Mouse (Mus musculus): ENCODE measurements around the gene Igtp.
"Not testable (repeated sequence)": the region's sequence is repeated elsewhere in the genome, so short reads cannot be mapped to it uniquely, and the experiment has no call there.

Igtp gene

GRCm38 (mm10) chr11:58199229-58200037, at the start of gene Igtp, which contains the start of gene Irgm2:
TSS of gene Igtp (plus strand) at chr11:58199556.
TSS of gene Irgm2 (plus strand) at chr11:58199618.
- in situ Hi-C loops (cut with MboI, MseI): loop anchor here (5.0 kb wide), 1 partner anchor 33 kb away; no protein-coding TSS in a partner anchor

DNA sequence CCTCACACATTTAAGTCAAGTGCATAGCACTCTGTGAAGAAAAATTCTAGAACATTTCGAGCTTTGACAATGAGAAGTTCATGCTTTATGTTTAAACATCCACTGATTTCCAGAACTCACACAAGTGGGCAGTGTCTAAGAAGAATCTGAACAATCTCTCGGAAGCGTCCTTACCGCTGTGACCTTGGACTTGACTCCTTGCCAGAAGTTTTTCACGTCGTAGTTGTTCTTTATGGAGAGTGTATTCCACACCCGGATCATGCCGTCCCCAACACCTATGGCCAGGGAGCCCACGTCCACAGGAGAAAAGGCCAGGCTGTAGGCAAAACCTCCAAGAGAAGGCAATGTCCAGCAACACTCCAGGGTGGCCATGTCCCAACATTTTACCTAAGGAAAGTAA, 43.9 kb upstream of the Igtp start:
- in situ Hi-C loops (cut with MboI, MseI): no loop called here

- in situ Hi-C loops (cut with MboI, MseI): no loop called here
Measured at GRCm38 (mm10) chr11:58156871-58157270, 42.5 kb upstream of the Igtp start.

DNA sequence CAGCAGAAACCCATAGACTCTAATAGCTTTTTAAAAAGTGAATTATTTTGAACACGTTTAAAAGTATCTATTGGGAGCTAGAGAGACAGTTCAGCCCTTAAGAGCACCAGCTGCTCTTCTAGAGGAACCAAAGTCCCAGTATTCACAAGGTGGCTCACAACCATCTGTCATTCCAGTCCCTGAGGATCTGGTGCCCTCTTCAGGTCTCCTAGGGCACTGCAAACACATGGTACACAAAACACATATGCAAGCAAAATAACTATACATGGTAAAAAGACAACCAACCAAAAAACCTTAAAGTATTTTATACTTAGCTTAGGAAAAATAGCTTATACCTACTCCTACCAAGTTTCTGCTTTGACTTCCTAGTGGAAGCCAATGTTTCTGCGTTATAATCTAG, 34.3 kb upstream of the Igtp start:
- in situ Hi-C loops (cut with MboI, MseI): no loop called here

DNA sequence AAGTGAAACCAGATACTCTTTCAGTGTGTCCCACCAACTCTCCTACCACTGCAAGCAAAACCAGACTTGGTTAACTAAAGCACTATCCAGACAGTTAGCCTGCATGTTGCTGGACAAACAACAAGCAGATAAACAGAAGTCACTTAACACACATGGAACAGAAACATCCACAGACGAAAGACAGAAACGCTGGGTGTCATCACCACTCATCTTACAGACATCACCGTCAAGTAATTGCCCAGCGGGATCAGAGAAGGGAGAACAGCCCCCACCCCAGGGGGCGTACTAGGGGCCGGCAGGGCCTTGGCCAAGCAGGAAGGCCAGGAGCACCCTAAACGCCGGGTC, 31.6 kb upstream of the Igtp start:
- in situ Hi-C loops (cut with MboI, MseI): no loop called here

DNA sequence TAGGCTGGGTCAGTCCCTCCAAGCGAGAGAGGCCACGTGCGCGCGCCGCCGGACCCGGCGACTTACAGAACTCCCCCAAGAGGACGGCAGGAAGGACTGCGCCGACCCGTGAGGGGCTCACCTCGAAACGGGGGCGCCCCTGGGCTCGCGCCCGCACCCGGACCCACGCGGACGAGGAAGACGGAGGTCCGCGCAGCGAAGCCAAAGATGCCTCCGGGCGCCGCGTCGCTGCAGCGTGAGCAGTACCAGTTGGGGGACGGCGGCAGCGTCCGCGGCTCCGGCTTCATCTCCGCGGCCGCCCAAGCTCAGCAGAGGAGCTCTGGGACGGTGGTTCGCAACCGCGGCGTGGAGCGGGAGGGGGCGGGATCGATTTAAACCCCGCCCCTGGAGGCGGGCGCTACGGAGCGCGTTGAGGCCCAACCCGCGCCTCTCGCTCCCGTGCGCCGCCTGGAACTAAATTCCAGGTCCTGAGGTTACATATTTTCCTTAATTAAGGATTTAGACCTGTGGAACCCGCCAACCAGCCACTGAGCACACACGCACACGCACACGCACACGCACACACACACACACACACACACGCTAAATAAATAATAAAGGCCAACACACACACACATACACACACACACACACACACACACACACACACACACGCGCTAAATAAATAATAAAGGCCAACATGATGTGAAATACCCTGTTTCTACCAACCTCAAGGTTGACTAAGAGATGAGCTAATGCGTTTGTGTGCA, 31.0 kb upstream of the Igtp start, which contains the start of gene Gemin5:
Gene Gemin5, minus strand, starts transcription at position 373 of the 749 bp plus-strand sequence.
- in situ Hi-C loops (cut with MboI, MseI): no loop called here

GRCm38 (mm10) chr11:58169666-58170065, 29.7 kb upstream of the Igtp start:
- in situ Hi-C loops (cut with MboI, MseI): loop anchor here (5.0 kb wide), 1 partner anchor 133 kb away; no protein-coding TSS in a partner anchor

GRCm38 (mm10) chr11:58171459-58172091, 27.8 kb upstream of the Igtp start, which contains the start of gene Mrpl22:
TSS of gene Mrpl22 (plus strand) at chr11:58171661.
- in situ Hi-C loops (cut with MboI, MseI): loop anchor here (5.0 kb wide), 1 partner anchor 131 kb away; no protein-coding TSS in a partner anchor

DNA sequence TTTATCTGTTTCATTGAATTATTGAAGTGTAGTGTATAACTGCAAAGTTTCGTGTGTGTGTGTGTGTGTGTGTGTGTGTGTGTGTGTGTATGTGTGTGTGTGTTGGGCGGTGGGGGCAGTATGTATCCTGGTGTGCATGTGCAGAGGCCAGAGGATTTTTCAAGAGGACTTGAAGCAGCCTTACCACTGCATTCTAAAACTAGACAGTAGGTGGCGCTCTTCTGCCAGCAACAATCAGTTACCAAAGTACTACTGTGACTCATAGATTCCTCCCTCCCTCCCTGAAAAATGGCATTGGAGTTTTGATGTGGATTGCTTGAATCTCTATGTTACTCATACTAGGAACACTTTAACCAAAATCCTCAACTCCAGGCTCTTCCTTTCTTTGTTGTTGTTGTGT, 19.8 kb upstream of the Igtp start:
- in situ Hi-C loops (cut with MboI, MseI): no loop called here

GRCm38 (mm10) chr11:58179986-58180385, 19.4 kb upstream of the Igtp start:
- in situ Hi-C loops (cut with MboI, MseI): not testable (repeated sequence)

GRCm38 (mm10) chr11:58180756-58181155, 18.6 kb upstream of the Igtp start:
- in situ Hi-C loops (cut with MboI, MseI): no loop called here

- in situ Hi-C loops (cut with MboI, MseI): no loop called here
Measured at GRCm38 (mm10) chr11:58183579-58183978, 15.8 kb upstream of the Igtp start.

- in situ Hi-C loops (cut with MboI, MseI): no loop called here
Measured at GRCm38 (mm10) chr11:58189675-58190074, 9.7 kb upstream of the Igtp start.

DNA sequence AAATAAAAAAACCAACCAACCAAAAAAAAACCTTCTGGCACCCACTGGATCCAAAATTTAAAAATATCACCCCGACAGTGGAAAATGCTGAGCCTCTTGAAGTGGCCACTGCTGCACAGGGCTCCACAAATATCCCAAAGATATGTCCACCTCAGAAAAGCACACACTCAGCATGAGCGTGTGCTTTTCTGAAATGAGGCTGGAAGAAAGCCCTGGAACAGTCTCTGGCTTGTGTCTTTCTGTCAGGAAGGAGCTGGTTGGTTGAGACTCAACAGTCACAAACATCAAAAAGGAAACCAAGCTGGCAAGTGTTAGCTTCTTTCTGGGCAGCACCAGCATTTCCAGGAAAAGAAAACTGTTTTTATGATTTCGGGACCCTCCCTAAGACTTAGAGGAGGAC, 6.0 kb upstream of the Igtp start:
- in situ Hi-C loops (cut with MboI, MseI): no loop called here

DNA sequence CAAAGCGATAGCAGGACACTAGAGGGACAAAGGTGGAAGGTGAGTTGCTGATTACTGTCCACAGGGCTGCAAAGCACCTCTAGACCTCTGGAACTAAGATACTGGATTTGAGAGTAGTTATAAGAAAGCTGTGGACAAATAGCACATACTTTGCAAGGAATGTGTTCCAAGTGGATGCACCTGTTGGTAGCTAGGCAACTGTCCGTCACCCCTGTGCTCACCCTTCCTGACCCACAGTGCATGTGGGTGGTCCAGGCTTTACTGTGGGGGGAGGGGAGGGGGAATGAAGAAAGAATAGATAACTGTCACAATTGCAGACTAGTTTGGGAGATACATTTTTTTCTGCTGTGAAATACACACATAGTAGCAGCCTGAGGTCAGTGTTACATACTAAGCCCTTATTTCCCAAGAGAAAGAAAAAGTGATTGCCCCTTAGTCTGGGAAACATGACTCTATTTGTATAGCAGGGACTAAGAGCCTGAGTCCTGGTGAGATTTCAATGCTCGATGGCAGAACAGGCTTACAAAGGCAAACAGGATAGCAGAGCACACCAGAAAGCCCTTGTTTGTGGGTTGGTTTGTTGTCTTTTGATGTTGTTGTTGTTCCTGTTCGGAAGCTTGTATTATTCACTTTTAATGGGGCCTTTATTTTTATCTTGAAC, 5.4 kb upstream of the Igtp start:
- in situ Hi-C loops (cut with MboI, MseI): no loop called here

- in situ Hi-C loops (cut with MboI, MseI): loop anchor here (5.0 kb wide), 1 partner anchor 34 kb away; no protein-coding TSS in a partner anchor
Measured at GRCm38 (mm10) chr11:58198663-58199062, 693 bp upstream of the Igtp start.

DNA sequence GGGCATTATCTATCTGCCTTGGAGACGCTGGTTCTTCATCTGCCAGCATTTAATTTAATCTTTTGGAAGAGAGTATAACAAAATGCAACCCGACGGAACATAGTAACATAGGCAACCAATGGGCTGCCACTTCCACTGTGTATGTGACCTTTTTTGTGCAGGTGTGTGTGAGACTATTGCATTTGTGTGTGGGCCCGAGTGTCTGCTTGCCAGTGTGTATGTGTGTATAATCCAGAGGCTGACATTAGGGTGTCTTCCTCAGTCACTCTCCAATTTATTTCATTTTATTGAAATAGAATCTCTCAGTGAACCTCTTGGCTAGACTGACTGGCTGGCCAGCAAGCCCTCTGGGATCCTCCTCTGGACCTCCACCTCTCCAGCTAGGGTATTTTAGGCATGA, 870 bp downstream of the Igtp start:
- in situ Hi-C loops (cut with MboI, MseI): no loop called here

DNA sequence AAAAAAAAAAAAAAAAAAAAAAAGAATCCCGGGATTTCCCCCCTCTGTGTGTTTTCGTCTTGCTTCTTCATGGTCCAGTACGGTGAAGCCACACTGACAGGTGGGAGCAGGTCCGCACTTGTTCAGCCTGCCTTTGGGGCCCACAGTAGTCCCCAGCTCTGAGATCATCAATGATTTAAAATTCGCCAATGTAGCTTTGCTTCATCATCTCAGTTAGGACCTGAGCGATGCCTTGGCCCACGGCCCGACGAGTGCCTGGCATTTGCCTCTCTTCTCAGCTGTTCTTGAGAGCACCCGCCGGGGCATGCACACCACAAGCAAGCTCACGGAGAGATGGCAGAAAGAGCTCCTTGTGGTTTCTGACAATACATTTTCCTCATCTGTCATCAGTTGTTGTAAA, 1.7 kb downstream of the Igtp start:
- in situ Hi-C loops (cut with MboI, MseI): no loop called here

DNA sequence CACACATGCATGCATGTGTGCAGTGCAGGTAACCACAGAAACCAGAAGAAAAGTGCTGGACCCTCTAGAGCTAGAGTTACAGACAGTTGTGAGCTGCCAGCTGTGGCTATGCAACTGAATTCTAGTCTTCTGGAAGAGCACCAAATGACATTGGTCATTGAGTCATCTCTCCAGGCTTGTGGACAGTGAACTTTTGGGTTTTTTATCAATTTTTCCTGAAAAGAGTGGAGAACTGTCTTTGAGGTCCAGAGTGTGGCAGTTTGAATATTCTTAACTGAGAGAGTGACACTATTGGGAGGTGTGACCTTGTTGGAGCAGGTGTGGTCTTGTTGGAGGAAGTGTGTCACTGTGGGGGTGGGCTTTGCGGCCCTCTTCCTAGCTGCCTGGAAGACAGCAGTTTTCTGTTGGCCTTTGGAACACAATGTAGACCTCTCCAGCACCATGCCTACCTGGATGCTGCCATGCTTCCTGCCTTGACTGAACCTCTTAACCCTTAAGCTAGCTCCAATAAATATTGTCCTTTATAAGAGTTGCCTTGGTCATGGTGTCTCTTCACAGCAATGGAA, 11.0 kb downstream of the Igtp start:
- in situ Hi-C loops (cut with MboI, MseI): loop anchor here (10.0 kb wide), 1 partner anchor 1894 kb away; the partner anchor contains the start of gene Rai1

- in situ Hi-C loops (cut with MboI, MseI): loop anchor here (10.0 kb wide), 1 partner anchor 1894 kb away; the partner anchor contains the start of gene Rai1
Measured at GRCm38 (mm10) chr11:58211062-58211681, 11.8 kb downstream of the Igtp start.
